Mouse (Mus musculus) layer of hippocampus, postnatal 10 days (tissue): ENCODE results near the gene Relch. TPM values are rescaled to one million over a fixed set of nuclear protein-coding genes. Genes with fewer than 3 reads are reported as not detected.
"Not testable (repeated sequence)": the region's sequence is repeated elsewhere in the genome, so short reads cannot be mapped to it uniquely, and the experiment has no call there.

Experiments used
- DNase-seq, 2 experiments: peaks; one replicate each; pipeline ENCODE4 v3.0.0; 2021; ENCODE audit warnings: low spot score in 2 of 2
- long read RNA-seq: library from polyadenylated mRNA; stranded (forward); transcript quantifications from one replicate; pipeline ENCODE4 v2.0.0, GENCODE M21; 2023
- total RNA-seq, 2 experiments: library from RNA; stranded (reverse); gene quantifications; 2 replicates each; pipeline ENCODE4 v1.2.3; 2021

The Relch gene
- 100 to 1,000 TPM; 105 to 114 TPM for total RNA-seq
- long read RNA-seq, full-length matches to known transcripts = 8 of 16 reads
- long read RNA-seq, partial matches to known transcripts = 2 of 16 reads
- long read RNA-seq, other reads (novel, unspliced or antisense) = 6 of 16 reads

GRCm38 (mm10) chr1:105663171-105663961, at the start of gene Relch, which contains the start of gene Pign:
Gene Relch (plus strand): TSS chr1:105663861.
Gene Pign (minus strand): TSS chr1:105663677.
- DNase-seq = peak; percentile 92 to 96

- peak; percentile 8 to 17 for DNase-seq
Observed at GRCm38 (mm10) chr1:105630481-105630880, 33.2 kb upstream of the Relch start.

- DNase-seq = no peak
Observed at GRCm38 (mm10) chr1:105644093-105644492, 19.6 kb upstream of the Relch start.

- no peak for DNase-seq
Observed at GRCm38 (mm10) chr1:105650650-105651049, 13.0 kb upstream of the Relch start.

GRCm38 (mm10) chr1:105653981-105654380, 9.7 kb upstream of the Relch start:
- no peak for DNase-seq

- DNase-seq = peak; percentile 18 to 28
Observed at GRCm38 (mm10) chr1:105660015-105660414, 3.6 kb upstream of the Relch start.

GRCm38 (mm10) chr1:105662820-105663170, 866 bp upstream of the Relch start:
- DNase-seq = no peak

- no peak for DNase-seq
Observed at GRCm38 (mm10) chr1:105663962-105664812, 526 bp downstream of the Relch start.

GRCm38 (mm10) chr1:105669700-105670099, 6.0 kb downstream of the Relch start:
- DNase-seq = no peak

- DNase-seq = no peak
Observed at GRCm38 (mm10) chr1:105674763-105675162, 11.1 kb downstream of the Relch start.

GRCm38 (mm10) chr1:105680587-105680986, 16.9 kb downstream of the Relch start:
- no peak for DNase-seq

GRCm38 (mm10) chr1:105685501-105685900, 21.8 kb downstream of the Relch start:
- DNase-seq = no peak

- no peak for DNase-seq
Observed at GRCm38 (mm10) chr1:105695581-105695980, 31.9 kb downstream of the Relch start.

GRCm38 (mm10) chr1:105700984-105701530, 37.4 kb downstream of the Relch start:
- DNase-seq = no peak

- no peak for DNase-seq
Observed at GRCm38 (mm10) chr1:105709415-105709814, 45.8 kb downstream of the Relch start.

GRCm38 (mm10) chr1:105711227-105711626, 47.6 kb downstream of the Relch start:
- peak; percentile 14 to 31 for DNase-seq

- no peak for DNase-seq
Observed at GRCm38 (mm10) chr1:105712822-105713221, 49.2 kb downstream of the Relch start.

- no peak for DNase-seq
Observed at GRCm38 (mm10) chr1:105718358-105718757, 54.7 kb downstream of the Relch start.

GRCm38 (mm10) chr1:105729246-105729645, 65.6 kb downstream of the Relch start:
- not testable (repeated sequence) for DNase-seq

GRCm38 (mm10) chr1:105735318-105735717, 71.7 kb downstream of the Relch start:
- no peak for DNase-seq

GRCm38 (mm10) chr1:105738334-105738733, 74.7 kb downstream of the Relch start:
- no peak for DNase-seq

GRCm38 (mm10) chr1:105739493-105739892, 75.8 kb downstream of the Relch start:
- no peak for DNase-seq
